Mouse (Mus musculus) gastrocnemius, postnatal 10 days (tissue): ENCODE measurements around the gene Prss44. TPM values are rescaled to one million over a fixed set of nuclear protein-coding genes. Genes with fewer than 3 reads are reported as not detected.
"Not testable (repeated sequence)": the region's sequence is repeated elsewhere in the genome, so short reads cannot be mapped to it uniquely, and the experiment has no call there.

Experiments
- DNase-seq: peaks from one replicate; pipeline ENCODE4 v3.0.0; 2021; ENCODE audit warnings: mixed read lengths
- long read RNA-seq, 2 experiments: library from polyadenylated mRNA; stranded (forward); transcript quantifications; one replicate each; pipeline ENCODE4 v2.0.0; 2021
- total RNA-seq, 2 experiments: library from RNA; stranded (reverse); gene quantifications; 2 replicates each; pipeline ENCODE4 v1.2.3; 2021

Prss44 gene
- total RNA-seq: not detected
- long read RNA-seq, experiment 1: 0 reads
- long read RNA-seq, experiment 2: 0 reads

DNA sequence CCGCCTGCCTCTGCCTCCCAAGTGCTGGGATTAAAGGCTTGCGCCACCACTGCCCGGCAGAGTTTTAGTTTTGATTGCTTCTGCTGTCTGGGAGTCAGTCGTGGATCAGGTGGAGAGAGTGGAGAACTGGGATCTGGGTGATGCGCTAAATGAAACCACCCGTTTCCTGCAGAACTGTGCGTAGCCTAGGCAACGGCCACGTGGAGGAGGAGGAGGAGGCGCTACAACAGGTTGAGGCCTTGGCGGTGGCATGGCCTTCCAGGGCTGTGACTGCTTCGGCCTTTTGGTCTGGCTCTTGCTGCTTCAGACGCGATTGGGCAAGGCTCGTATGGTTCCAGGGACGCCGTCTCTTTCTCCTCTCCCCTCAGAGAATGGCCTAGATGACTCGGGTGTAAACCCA, at the start of gene Prss44:
Prss44 (plus strand) TSS at position 206 of the 400 bp plus-strand sequence.
- no peak for DNase-seq

DNA sequence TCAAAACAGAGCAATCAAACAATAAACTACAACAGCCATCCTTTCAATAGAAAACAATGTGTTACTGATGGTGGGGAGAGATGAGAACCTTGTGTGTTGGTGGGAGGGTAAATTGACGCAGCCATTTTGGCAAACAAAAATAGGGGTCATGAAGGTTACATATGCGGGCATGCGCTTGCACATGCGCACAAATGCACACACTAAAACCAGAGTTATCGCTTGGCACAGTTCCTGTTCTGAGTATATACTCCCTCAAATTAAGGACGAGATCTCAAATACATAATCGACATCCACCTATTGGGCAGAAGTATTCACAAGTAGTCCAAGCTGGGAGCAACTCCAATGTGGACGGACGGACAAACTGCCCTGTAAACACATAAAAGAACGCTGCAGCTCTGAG, 41.5 kb upstream of the Prss44 start:
- DNase-seq: no peak

DNA sequence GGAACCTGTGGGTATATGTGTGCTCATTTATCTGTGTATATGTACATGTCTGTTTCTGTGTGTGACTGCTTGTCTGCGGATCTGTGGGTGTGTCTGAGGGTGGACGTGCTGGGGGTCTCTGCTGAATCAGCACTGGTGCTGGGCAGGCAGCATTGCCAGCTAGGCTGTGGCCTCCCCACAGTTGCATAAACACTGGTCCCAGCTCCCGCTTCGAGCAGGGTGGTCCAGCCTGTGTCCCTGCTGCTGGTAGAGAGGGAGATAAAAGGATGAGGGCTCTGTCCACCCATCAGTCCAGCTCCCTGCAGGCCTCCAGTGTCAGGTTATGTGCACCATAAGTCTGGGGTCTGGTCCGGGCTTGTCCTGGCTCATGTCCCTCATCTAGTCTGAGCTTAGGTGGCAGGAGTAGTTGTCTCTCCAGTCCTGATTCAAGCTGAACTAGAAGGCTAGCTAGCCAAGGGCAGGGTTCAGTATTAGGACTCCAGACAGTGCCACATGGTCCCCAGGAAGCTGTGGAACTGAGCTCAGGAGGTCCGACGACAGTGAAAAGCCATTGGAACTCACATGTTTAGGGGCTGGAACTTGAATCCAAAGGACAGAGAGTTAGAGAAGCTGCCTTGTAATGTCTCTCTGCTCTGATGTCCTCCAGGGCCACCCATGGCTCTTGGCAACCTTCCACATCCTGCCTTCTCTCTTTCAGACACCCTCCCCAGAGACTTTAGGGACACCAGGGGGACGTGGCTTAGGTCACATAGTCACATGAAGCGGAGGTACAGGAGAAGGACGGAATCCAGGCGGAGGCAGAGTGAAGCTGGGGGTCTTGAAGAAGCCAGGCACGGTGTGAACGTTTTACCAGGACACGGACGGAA, 39.2 kb upstream of the Prss44 start:
- peak; percentile 12 for DNase-seq

DNA sequence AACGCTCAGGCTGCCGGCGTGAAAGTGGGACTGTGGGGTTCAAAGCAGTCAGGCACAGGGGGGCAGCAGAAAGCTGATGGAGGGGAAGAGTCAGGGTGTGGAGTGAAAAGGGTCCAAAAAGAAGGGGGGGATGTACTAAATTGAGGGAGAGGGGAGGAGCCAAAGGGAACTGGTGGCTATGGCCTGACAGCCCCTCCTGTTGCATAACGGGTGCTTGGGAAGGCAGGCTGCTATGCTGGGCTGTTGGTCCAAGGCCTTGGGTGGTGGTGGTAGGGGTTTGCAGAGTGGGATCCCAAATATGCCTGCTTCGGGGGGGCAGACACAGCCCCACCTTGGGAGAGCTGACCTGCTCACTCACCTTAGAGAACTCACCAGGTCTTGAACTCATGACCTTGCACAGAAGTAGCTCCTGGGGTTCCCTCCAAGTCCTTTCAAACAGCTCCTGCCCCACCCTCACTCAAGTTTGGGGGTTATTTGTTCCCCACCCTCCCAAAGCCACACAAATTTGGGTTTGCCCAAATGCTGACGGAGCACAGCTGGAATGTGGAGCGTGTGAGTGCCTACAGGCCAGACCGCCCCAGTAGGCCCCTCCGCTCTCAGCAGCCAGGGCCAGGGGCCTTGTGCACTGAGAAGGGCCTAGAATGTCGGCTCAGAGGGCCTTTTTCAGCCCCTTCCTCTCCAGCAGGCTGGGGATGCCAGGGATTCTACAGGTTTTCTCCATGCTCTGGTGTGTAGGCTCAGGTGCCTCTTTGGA, 38.3 kb upstream of the Prss44 start:
- DNase-seq: no peak

DNA sequence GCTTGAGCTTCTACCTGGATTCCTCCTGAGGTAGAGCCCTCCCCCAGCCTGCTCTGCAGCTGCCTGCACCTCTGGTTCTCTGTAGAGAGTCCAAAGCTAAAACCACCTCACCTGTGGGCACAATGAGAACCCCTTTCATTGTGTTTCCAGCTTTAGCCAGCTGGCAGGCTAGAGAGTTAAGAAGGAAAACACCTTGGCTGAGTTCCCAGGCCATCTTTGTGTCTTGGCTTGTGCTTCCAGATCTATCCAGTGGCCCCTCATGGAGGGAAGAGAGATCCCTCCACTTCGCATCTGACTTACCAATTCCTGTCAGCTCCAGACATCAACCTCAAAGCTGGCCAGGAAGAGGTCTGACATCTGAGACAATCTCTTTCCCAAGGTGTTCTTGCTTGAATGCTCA, 35.7 kb upstream of the Prss44 start:
- no peak for DNase-seq

DNA sequence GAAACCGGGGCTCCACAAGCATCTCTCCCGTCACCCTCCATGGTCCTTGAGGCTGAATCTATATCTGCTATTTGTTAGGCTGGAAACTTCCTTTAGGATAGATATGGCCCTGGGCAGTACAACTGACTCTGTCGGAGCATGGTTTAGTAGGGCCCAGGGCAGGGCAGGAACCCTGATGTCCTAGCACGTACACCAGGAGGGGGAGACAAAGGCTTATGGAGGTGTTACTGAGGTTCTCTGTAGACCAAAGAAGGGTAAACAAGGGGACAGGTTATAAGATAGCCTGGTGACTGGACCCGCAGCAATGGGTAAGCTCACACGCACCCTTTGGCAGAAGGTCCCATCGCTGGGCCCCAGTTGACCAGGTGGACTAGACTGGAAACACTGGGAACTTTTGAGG, 35.2 kb upstream of the Prss44 start:
- DNase-seq: no peak

DNA sequence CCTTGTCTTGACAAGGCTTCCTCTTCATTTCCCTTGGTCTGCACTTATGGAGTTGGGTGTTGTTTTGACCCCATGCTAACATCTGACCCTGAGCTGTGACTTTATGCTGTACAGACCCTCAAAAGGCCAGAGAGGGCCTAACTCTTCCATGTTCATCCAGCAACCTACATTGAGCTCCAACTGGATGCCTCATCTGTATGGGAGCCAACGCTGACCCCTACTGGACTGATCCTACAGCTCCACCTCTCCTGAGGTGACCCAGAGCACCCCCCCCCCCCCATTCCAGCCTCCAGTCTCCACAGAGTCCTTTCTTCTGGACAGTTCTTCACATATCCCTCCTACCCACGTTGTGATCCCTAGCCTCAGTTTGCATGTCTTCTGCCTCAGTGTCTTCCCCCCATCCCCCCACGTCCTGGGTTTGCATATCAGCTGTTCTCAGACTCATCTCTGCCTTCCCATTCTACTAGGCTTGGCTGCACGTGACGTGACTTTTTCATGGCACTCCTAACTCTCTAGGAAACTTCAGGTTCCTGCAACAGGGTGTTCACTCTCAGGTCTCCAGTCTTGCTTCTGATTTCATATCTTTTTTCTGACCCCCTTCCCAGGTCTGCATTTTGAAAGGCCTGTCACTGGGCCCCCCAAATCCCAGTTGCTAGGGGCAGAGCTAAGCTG, 34.4 kb upstream of the Prss44 start:
- no peak for DNase-seq

DNA sequence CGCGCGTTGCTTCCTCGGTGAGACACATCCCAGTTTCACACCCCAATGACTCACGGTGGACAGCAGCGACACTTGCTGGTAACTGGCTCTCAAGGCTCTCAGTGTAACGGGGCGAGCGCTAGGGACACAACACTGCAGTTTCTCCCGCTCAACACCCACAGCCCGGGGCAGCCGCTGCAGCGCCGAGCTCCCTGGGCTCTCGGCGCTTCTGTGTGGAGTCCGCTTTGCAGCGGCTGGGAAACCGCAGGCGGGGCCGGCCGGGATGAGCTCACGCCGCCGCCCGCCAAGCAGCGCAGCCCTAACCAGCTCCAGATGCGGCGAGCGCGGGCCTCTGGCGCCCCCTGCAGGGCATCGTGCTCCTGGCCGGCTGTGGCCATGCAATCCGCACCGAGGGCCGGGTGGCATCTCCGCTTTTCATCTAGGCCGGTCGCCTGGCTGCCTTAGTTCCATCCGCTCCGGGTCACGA, 32.5 kb upstream of the Prss44 start:
- DNase-seq: peak; percentile 99

DNA sequence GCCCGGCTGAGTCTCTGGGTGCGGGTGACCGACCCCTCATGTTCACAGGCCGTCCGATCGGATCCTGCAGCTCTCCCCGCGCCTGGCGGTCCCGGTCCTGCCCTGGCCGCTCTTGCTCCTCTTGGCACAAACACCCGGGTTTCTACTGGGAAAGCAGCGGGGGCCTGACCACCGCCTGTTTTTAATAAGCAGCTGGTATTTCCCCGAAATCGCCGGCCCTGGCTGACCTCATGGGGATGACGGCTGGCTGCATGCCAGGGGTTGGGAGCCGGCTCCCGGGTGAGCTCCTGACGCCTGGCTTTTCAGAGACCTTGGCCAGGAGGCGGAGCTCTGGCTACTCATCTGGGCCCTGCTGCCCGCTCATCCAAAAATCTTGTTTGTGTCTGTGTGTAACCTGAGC, 32.1 kb upstream of the Prss44 start:
- DNase-seq: peak; percentile 93

DNA sequence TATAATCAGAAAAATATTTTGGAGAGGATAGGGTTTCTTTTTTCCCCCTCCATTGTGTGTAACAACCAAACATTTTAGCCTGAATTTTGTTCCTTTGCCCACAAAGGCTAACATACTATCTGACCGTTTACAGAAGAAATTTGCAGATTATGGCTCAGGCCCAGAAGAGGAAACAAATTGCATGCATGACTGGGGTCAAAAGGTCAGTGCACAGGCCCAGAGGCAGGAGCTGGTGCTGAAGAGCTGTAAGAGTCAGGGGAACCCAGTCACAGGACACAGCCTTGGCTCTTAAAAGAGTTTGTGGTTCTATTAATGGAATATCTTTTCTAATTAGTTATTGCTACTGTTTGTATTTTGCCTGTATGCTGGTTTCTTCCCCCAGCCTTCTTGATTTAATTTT, 30.2 kb upstream of the Prss44 start:
- DNase-seq: no peak

DNA sequence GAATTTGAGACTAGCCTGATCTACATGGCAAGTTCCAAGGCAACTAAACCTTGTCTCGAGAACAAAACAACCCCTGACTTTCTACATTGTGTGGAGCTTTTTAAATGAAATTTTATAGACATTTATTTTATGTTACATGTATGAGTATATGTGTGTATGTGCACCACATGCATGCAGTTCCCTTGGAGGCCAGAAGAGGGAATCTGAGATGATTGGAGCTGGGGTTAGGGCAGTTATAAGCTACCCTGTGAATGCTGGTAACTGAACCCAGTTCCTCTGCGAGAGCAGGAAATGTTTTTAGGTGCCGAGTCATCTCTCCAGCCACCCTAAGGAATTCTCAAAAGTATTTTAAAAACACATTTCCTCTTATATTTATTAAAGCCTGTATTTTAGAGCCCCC, 25.6 kb upstream of the Prss44 start:
- DNase-seq: no peak

DNA sequence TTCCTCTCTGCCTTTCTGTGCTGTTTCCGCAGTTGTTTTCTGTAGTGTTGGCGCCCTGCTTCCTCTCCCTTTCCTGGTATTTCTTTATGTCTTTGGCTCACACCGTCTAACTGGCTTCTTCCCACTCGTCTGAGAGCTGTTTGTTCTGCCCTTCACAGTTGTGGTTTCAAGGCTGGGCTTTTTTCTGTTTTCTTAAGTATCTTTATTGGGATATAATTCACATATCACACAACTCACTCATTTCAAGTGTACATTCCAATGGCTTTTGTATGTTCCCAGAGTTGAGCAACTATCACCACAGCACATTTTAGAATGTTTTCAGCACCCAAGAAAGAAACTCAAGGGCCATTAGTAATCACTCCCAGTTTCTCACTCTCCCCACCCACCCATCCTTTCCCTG, 23.3 kb upstream of the Prss44 start:
- no peak for DNase-seq

DNA sequence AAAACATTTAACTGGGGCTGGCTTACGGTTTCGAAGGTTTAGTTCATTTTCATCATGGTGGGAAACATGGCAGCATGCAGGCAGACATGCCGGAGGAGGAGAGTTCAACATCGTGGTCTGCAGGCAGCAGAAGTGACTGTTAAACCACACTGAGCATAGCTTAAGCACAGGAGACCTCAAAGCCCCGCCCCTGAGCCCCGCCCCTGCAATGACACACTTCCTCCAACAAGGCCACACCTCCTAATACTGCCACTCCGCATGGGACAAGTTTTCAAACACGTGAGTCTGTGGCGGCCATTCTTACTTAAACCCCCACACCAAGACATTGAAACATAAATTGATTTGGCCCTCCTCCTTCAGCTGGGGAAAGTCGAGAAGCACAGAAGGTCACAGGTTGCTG, 16.8 kb upstream of the Prss44 start:
- DNase-seq: no peak

DNA sequence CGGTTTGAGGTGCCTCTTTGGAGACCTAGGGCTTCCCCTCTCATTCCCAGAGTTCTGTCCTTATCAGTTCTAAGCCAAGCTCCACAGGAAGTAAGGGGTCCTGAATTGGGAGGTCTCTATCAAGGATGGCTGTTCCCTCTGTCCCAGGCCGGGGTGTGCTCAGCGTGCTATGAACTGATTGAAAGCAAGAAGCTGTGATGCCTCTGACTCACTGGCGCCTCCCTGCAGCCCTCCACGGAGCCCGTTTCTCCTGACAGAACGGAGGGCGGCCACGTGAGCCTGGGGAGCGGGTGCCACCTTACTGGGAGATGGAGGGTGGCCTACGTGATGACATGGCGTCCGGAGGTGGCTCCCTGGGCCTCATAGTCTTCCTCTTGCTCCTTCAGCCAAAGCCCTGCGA, 15.9 kb upstream of the Prss44 start, which contains the start of gene Prss42:
Prss42 (plus strand) TSS at position 301 of the 400 bp plus-strand sequence.
- DNase-seq: no peak

DNA sequence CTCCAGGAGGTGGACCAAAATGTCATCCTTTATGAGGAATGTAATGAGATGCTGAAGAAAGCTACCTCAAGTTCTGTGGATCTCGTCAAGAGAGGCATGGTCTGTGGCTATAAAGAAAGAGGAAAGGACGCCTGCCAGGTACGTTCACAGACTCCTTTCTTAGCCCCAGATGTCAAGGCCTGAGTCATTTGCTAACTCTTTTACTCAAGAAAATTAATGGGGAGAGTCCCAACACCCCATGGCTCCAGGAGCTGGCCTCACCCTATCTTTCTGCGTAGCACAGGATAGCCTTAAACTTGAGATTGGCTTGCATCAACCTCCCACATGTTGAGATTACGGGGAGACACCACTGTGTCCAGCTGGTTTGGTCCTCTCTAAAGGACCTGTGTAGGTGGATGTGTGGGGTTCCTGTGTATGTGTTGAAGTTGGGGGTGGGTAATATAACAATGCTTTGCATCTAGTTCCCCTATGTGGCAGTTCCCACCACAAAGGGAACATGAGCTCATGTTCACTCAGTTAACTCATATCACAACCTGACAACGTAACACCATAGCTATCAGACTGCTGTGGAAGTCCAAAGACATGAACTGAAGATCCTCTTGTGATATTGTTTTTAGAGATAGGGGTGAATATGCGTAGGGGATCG, 12.8 kb upstream of the Prss44 start:
- no peak for DNase-seq

DNA sequence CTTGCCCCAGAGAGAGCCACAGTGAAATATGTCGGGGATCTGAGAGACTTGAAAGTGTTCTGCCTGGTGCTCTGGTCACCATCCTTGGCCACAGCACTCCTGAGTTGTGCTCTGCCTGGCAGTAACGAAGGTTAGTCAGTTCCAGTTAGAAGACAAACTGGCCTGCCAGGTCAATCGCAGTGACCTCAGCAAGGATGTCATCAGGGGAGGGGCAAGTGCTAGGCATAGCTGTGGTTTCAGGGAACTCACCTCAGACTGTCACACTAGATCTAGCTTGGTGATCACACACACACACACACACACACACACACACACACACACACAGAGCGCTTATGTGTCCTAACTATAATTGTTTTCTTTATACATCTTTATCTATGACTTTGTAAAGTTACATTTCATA, 10.5 kb upstream of the Prss44 start:
- DNase-seq: no peak

DNA sequence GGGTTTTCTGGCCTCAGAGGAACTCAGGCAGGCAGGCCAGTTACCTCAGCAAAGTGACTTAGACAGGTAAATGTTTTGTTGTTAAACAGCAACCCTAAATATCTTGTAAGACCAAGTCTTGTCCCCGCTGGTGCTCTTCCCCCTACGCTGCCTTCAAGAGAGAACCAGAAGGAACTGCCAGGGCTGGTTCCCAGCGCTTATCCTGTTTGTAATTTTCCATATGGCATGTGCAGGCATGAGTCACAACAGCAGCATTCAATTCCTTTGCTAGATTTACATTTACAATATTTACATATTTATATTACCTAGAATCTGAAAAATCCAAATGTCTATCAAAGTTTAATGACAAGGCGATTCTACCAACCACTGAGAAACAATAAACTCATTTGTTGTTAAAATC, 3.7 kb upstream of the Prss44 start:
- no peak for DNase-seq

DNA sequence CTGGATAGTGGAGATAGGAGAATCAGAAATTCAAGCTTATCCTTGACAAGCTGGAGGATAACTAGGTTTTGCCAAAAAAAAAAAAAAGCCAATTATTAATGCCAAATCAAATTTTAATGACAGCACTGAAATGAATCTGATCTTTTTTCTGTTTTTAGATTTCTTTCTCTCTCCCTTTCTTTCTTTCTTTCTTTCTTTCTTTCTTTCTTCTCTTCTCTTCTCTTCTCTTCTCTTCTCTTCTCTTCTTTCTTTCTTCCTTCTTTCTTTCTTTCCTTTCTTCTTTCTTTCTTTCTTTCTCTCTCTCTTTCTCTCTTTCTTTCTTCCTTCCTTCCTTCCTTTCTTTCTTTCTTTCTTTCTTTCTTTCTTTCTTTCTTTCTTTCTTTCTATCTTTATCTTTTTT, 6.8 kb downstream of the Prss44 start:
- not testable (repeated sequence) for DNase-seq

DNA sequence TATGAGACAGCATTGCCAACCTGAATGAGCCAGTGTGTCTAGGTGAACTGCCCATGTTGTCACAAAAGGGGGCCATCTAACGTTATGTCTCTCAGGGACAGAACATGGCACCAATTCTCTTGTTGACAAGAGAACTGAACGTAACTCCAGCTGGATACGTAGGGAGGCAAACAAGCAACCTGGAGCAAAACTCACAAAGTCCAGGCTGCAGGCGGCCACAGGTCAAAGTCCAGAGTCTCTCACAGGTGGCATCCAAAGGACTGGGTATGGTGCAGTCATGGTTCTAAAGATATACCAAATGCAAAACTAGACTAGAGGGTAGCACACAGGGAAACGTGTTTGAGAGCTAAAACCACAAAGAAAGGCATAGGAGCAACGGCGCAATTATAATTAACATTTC, 7.6 kb downstream of the Prss44 start:
- DNase-seq: no peak

DNA sequence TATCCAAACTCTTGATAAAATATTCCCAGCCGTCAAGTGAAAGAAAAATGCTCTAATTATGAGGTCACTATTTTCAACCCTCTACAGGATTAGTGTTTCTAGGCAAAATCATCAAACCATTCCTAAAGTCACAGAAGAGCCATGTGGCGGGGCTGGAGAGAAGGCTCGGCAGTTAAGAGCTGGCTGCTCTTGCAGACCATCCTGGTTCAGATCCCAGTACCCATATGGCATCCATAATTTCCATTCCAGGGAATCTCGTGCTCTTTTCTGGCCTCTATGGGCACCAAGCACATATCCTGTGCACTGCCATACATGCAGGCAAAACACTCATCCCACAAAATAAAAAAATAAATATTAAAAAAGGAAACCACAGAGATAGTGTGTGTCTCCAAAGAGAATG, 11.6 kb downstream of the Prss44 start:
- DNase-seq: no peak

DNA sequence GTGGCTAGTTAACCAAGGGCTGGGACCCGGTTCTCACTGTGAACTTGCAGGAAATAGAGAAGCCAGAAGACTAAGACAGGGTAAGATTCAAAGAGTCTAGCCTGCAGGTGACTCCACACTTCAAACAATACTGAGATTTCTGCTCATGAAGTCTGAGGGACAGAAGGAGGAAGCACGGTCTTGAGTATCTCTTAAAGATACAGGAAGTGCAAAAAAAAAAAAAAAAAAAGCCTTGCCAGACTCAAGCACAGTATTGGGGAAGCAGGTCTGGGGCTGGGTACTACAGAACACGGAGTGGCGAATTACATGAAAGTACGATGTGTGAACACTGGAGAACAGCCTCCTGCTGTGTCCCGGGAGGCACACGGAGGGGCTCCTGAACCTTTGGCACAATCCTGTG, 12.0 kb downstream of the Prss44 start:
- DNase-seq: no peak

DNA sequence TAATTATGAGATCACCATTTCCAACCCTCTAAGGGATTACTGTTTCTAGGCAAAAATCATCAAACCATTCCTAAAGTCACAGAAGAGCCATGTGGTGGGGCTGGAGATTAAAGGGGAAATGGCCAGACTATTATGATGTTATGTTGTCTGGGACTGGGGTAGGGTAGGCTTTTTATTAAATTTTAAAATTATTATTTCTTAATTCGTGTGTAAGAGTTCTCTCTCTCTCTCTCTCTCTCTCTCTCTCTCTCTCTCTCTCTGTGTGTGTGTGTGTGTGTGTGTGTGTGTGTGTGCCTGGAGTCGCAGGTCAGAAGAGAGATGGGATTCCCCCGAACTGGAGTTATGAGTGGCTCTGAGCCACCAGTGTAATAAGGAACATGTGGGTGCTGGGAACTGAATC, 12.6 kb downstream of the Prss44 start, which contains the start of gene Prss43:
Prss43 (plus strand) TSS at position 301 of the 400 bp plus-strand sequence.
- DNase-seq: no peak
